Mouse (Mus musculus): Measurements from ENCODE around the gene Zdhhc4.

DNA sequence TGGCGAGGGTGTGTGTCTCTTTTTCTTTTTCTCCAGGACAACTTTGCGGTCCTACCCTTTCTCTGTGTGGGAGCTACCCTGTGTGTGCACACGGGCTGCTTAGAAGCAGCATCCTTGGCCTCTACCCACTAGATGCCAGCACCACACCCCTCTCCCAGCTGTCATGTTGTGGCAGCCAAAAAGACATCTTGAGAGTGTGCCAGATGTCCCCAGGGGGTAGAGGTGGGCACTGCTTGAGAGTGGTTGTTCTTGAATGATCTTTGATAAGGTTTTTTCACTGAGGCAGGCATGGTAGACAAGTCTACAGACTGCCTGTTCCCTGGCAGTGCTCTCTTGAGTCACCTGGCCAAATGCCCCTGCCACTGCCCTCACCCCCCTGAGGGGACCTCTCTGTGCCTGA lies 38.9 kb upstream of the Zdhhc4 start:
- TF ChIP-seq CTCF (IDR thresholded peaks at IDR 0.05), result no peak
- TF ChIP-seq EP300 (IDR thresholded peaks at IDR 0.05), result no peak
